Mouse (Mus musculus): Measurements from ENCODE around the gene Atp5b.
A peak's percentile ranks its signal among the peaks of the same experiment; 100 is the strongest.

Atp5b gene

DNA sequence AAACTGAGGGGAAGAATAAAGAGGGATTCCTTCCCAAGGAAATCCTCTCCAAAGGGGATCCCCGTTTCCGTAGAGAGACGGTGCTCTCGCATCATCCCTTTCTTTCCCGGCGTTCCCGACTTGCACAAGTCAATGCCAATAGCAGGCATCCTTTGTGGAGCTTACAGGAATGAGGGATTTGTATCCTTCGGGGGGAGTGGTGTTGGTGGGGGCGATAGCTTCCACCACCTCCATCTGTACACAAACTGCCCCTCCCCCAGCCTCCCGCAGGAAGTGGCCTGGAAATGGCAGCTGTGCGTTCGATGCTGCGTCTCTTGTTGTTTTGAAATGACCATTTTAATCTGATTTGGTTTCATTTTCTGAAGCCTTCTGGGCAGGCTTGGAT is 14.5 kb downstream of the Atp5b start:
- DNase-seq: peak; percentile 56

GRCm38 (mm10) chr10:128110103-128110761 is 27.2 kb downstream of the Atp5b start:
- DNase-seq: no peak

DNA sequence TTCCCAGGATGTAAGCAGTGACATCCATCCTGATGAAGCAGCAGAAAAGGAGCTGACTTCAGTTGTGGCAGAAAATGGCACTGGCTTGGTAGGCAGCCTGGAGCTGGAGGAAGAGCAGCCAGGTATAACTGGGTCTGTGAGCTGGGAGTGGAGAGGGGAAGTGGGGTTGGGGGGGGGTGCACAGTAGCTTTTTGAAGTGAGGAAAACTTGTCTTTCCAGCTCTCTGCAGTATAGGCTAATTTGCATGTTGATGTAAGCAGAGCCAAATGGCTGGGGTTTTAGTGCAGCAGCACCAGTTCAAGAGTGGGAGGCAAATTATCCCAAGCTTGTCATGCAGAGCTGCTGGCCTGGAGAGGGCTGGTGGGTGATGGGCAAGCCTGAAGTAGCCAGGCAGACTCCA is 28.2 kb downstream of the Atp5b start:
- DNase-seq: no peak

- DNase-seq: no peak
These were observed 40.8 kb downstream of the Atp5b start for GRCm38 (mm10) chr10:128123833-128124232.

DNA sequence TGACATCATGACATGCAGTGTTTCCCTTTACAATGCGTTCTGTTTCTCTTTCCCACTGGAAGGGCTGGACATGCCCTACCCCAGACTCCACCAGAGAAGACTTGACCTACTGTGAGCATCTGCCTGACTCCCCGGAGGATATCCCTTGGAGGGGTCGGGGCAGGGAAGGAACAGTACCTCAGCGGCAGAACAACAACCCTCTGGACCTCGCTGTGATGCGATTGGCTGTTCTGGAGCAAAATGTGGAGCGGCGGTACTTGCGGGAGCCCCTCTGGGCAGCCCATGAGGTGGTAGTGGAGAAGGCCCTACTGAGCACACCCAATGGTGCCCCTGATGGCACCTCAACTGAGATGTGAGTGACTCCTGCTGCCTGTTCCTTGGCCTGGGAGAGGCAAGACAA is 41.8 kb downstream of the Atp5b start:
- DNase-seq: no peak

- no peak for DNase-seq
These were observed 42.9 kb downstream of the Atp5b start for GRCm38 (mm10) chr10:128125951-128126350.

- DNase-seq: no peak
These were observed 44.4 kb downstream of the Atp5b start for GRCm38 (mm10) chr10:128127497-128127896.

GRCm38 (mm10) chr10:128128143-128128542 is 45.1 kb downstream of the Atp5b start:
- no peak for DNase-seq

GRCm38 (mm10) chr10:128131297-128131696 is 48.2 kb downstream of the Atp5b start:
- DNase-seq: no peak

DNA sequence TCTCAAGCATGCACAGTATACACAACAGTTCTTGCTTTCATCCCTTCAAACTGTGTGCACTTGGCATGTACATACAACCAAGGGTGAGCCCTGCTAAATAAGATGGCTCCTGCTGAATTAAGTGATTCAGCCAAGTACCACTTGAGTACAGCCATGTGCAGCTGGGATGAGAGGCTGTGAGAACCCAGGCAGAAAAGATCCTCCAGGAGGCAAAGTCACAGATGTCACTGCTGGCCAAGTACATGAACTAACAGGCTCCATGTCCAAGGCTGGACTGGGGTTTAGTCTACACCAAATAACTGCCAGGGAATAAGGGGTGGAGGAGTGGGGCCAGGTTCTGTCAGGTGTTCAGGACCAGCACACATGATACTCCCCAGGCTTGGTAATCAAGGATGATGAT is 48.7 kb downstream of the Atp5b start:
- no peak for DNase-seq

DNA sequence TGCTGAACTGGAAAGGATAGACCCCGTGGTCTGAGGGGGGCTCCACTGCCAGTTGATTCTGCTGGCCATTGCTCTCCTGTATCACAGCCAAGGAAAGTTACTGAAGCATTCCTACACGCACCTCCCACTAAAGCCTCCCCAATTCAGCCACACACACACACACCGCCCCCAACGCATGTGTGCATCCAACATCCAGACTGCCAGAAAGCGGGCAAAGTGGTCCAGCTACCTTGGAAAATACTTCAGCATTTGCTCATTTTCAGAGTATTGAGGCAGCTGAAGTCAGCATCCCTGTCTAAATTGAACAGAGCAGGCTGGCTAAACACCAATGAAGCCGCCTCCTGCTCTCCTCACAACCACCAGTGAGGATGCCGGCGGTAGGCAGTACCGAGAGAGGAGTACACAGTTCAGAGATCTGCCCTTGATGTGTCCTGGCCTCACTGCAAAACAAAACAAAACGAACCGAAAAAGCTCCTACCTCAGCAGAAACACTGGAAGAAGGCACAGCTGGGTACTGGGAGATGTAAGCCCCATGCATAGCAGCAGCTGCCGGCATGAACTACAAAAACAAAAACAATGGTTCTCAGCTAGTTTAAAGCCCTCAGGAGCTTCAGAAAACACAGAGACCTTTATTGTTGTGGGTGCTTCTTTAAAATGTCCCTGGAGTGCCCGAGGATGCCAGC is 50.7 kb downstream of the Atp5b start:
- no peak for DNase-seq

DNA sequence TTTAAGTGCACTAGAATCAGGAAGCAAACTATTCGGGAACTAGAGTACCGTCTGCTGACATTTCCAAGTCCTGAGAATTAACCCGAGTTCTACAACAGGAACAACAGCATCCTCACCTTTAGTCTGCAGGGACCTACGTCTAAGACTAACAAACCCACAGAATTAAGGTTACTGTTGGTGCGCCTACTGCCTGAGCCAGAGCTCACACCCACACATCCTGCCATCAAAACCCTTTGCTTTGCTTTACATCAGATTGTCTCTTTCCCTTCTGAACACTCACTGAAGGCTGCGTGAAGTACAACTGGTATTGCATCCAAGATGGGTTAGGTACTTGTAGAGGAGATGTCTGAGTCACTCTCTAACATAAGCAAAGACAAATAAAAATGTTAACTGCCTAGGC is 52.3 kb downstream of the Atp5b start:
- no peak for DNase-seq

All from cerebellum, adult 8-10 months (tissue).